Mouse (Mus musculus): Measurements from ENCODE around the gene C730034F03Rik.

- no peak for TF ChIP-seq EP300 (IDR thresholded peaks at IDR 0.05; ENCODE audit: insufficient read depth, low read depth, low read length)
- no peak for TF ChIP-seq CTCF (IDR thresholded peaks at IDR 0.05)
- TF ChIP-seq POLR2A (IDR thresholded peaks at IDR 0.05; ENCODE audit: insufficient read depth, low read depth, low read length): no peak
Measured at GRCm38 (mm10) chr15:89424621-89425020, 4.8 kb upstream of the C730034F03Rik start.

Data from heart, adult 2 months (tissue).